Mouse (Mus musculus): ENCODE results near the gene Gm28729. TPM values are rescaled to one million over a fixed set of nuclear protein-coding genes. Genes with fewer than 3 reads are reported as not detected.

The Gm28729 gene
- total RNA-seq, 2 experiments from 2014 or later: 0.42 TPM; not detected in 1

DNA sequence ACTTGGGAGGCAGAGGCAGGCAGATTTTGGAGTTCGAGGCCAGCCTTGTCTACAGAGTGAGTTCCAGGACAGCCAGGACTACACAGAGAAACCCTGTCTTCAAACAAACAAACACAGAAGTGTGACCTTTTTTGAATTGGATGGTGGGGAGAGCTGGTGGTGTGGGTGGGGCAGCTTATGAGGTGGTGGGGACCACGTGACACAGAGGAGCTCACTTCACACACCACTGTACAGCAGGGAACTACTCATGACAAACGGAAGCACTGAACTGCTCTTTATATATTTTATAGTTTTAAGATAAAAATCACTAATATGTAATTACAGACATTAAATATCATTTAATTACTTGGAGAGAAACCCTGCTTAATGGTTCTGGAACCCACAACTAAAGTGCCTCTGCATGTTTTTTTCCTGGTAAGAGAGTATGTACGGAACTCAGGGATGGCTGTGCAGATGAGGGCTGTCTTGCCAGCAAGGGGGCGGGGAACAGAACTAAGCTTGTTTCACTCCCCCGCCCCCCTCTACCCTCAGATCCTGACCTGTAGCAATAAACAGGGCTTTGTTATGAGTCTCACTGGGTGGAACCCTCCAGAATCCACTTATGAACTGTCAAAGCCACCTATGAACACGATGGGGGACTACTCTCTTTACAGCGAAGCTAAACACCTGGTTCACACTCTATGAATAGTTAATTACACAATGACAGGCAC, 55.4 kb downstream of the Gm28729 start:
- ATAC-seq (ENCODE audit: poor library complexity, severe bottlenecking): no peak

DNA sequence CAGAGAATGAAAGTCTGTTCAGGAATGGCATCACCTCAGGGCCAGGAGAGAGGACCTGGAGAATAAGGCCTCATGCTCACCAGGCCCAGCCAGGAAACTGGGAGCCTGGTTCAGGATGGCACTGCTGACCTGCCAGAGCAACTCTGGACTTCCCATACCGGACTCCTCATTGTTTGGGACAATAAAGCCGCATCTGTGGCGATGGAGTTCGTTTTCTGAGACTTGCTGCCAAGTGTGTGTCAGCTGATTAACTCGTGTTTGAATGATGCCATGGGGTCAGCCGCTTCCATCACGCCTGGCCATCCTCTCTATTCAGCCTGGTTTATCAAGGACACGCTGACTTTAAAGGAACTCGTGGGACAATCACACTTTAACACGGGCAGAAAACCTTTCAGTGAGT, 61.4 kb downstream of the Gm28729 start:
- ATAC-seq (ENCODE audit: poor library complexity, severe bottlenecking): no peak

DNA sequence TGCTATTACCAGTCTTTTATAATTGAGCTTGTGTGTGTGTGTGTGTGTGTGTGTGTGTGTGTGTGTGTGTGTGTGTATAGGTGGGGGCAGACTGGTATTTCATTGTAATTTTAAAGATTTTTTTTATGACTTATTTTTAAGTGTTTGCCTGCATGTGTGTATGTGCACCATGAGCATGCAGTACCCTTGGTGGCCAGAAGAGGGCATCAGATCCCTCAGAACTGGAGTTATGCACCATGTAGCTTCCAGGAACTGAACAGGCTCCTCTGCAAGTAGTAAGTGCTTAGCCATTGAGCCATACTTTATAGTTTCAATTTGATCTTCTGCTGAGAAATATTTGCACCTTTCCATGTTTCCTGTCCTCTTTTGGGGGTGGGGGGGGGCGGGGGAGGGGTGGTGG, 63.5 kb downstream of the Gm28729 start:
- no peak for ATAC-seq (ENCODE audit: poor library complexity, severe bottlenecking)

DNA sequence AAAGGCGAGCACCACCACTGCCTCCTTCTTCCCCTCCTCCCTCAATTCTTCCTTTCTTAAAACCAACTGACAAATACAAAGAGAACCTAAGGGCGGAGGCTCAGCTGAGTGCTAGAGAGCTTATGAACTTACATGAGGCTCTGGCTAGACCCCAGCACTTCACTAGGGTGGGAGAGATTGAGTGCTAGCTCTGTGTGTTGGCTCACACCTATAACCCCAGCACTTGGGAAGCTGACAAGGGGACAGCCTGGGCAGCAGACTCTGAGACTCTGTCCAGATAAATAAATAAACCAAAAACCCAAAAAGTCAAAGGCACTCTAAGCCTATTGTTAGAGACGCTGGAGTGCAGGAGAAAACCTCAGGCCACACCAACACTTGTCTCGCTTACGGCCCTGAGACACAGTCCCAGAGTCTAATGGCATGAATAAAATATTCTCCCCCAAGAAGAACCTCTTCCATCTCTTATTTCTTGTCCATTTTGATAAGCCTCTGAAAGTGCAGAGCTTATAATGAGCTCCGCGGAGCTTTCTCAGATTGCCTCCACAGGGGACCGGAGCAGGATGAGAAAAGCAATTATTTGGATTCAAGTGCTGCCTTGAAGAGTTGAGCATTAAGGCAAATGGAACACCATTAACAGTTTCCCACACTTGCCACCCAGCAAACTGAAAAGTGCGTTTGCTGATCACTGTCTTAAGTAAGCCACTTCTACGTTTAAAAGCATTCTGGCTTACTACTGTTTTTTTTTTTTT, 64.8 kb downstream of the Gm28729 start:
- no peak for ATAC-seq (ENCODE audit: poor library complexity, severe bottlenecking)

DNA sequence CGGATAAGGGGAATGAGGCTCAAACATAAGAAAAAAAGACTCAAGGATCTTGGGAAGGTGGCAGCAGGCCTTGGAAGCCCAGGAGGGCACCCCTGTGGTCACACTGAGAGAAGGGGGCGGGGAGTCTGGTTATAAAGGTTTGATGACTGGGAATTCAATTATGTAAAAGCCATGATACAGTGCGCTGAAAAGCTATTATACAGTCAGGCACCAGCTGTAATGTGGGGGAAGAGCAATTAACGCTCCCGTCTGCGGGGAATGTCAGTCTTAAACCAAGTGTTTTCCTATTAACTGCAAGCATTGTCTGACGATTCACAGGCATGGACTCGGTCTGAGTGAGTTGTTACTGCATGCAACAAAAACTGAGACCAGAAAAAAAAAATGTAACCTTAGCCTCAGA, 69.4 kb downstream of the Gm28729 start:
- no peak for ATAC-seq (ENCODE audit: poor library complexity, severe bottlenecking)

DNA sequence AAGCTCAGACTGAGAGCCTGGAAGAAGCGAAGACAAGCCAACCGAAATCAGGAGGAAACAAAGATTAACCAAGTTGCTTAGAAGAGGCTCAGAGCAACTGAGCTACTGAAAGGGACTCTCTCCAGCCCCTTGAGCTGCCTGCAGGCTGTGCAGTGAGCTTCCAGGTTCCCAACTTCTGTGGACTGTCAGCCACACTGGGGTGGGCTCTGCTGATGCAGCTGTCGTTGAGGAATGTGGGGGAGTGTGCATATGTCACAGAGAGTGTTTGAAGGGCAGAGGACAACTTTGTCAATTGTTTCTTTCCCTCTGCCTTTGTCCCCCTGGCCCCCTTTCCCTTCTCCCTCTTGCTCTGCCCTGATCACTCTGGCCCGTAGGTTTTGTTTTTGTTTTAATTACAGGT, 72.1 kb downstream of the Gm28729 start:
- ATAC-seq (ENCODE audit: poor library complexity, severe bottlenecking): no peak

DNA sequence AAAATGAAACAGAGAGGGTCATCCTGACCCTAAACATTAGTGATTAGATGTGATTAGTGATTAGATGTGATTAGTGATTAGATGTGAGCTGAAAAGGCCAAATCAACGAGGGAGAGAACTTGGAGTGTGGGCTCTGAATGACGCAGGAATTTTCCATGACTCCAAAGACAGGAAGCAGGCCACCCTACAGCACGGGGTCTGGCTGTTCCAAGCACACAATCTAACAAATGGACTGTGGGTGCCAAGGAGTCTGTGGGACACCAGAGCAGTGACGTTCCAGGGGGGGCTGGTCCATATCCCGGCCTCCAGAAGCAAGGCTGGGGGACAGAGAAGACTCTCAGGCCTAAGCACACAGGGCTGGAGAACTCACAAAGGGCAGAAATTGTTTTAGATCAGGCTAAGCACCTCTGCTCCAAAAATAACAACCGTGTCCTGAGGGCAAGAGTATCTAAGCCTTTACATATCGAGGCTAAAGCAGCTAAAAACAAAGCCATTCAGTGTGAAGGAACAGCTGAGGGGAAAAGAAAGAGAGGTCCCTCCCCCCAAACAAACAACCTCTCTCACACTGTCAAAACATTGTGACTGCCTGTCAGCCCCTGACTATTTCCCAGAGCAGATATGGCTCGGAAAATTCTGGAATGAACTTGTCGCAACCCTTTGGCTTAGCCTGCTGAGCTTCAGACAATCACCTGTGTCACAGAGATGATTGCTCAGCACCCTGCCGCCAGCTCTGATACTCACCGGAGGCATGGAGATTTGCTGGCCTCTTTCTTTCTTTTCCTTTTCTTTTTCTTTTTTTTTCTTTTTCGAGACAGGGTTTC, 74.0 kb downstream of the Gm28729 start:
- no peak for ATAC-seq (ENCODE audit: poor library complexity, severe bottlenecking)

DNA sequence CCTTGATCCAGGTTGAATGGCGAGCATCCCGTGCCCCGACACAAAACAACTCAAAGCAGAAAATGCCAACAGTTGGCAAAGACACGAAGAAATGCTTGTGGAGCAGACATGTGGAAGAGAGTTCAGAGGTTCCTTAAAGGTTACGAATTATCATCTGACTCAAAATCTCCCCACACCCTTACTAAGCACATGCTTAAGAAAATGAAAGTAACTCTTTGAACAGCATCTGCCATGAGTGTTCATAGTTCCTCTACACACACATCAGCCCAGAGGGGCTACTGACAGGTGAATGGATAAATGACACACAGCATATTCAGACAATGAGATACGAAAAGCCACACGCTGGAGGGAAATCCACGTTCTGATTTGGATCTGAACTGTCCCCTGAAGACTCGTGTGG, 75.5 kb downstream of the Gm28729 start:
- ATAC-seq (ENCODE audit: poor library complexity, severe bottlenecking): no peak

DNA sequence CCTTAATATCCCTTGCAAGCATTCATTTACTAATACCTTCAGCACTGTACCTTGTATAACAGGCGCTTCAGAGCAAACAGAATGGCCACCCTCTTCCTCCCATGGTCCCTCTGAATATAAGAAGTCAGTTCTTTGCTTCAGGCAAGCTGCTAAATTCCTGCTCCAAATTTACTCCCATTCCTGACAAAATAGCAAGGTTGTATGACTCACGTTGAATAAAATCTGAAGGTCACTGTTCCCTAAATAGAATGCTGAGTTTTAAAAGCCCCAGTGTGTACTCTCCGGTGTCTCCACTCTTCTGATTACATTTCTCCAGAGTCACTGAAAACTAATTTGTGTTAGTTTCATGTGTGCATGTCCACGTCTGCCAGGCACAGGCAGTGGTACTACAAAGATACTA, 79.7 kb downstream of the Gm28729 start:
- ATAC-seq (ENCODE audit: poor library complexity, severe bottlenecking): no peak

DNA sequence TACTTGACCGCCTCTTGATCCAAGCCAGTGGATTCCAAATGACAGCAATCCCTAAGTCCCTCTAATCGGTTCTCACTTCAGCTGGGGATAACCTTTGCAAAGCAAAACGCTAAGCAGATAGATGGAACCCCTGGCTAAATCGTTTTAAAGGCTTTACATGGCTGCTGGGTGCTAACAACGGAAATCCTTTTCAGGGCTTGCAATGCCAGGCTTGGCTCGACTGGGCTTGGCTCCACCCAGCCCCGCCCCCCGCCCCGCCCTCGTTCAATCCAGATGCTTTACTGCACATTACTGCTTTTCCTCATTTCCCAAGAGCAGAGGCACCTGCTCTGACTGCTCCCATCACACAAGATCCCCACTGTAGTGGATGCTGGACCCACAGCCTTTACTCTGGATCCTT, 83.0 kb downstream of the Gm28729 start:
- no peak for ATAC-seq (ENCODE audit: poor library complexity, severe bottlenecking)

DNA sequence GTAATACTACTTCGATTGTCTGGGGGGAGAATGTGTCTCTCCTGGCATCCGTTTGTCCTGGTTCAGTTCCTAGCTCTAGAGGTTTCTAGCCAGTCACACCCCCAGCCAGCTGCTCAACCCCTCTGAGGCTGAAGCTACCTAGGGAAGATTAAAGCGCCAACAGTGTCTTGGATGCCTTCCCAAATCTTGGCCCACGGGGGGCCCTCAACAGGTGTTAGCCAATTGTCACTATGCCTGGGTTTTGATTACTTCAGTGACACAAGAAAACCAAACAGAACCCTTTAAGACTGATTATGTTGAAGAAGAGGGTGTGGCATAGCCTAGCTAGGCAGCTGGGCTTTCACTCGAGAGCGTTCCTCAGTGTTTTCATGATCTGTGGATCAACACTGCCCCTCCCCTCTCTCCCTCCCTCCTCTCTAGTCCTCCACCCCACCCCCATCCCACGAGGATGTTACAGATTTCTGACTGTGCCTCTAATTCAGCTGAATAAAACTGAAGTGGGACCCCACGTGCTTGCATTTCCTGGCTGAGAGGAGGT, 86.7 kb downstream of the Gm28729 start:
- ATAC-seq (ENCODE audit: poor library complexity, severe bottlenecking): peak; percentile 46

DNA sequence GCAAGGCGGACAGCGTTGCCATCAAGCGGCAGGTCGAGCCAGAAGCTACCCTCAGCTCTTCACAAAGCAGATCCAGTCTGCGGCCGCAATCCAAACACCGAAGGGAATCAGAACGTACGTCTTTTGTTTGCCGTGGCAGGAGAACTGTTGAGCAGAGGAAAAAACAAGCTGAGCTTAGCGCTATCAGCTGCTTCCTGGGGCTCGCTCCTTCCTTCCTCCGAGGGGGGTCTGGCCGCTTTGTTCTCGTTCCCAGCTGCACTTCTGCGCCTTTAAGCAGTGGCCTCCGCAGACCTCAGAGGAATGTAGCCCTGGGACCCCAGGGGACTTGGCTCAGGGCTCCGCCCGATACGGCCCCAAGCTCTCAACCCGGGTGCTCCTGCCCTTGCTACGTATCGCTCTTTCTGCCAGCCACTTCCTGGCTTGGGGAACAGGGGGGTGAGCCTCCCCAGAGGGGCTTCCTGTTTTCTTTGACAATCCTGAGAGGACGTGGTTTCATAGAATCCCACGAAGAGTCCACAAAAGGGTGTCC, 87.2 kb downstream of the Gm28729 start:
- peak; percentile 84 for ATAC-seq (ENCODE audit: poor library complexity, severe bottlenecking)

DNA sequence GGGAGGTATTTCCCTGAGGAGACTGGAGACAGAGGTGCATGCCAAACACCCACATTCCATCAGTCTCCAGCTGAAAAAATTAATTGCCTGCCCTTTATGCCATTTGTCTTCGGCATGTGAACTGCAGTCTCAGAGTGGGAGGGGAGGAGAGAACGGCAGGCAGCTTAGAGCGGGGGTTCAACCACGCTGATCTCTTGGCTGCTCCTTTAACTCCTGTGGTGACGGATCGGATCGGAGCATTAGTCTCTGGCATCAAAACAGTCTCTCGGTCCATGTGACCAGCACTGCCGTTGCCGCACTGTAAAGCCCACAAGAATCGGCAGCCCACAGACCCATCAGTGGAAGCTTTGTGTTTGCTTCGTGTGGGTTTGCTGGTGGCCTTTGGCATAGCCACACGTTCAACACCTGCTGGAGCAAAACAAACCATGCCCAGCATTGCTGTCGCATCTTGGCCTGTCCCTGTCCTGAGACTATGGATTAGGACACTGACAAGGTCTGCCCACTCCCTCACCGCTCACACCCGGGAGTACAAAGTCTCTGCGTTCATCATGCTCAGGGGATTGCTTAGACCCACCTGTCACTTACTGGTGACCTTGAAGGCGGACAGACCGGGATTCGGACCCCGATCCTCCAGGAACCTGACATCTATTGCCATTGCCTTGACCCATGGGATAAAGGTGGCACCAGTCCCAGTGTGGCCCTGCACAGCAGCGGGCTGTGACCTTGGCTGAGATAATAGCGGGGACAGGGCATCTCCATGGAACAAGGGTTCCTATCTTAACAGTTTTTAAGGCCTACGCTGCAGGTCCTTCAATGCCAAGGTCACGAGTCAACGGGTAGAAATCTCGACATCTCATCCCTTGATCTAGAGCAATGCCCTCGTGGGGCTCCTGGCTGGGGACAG, 87.9 kb downstream of the Gm28729 start:
- ATAC-seq (ENCODE audit: poor library complexity, severe bottlenecking): no peak; the same call in 1 of the 2 replicates

Other genes starting within 250 kb of the Gm28729 start
- gene Atp1b3, start 160.8 kb downstream of the Gm28729 start, total RNA-seq (2015): 226 and 247 TPM in 2 replicates
- gene Atp1b3, start 160.8 kb downstream of the Gm28729 start, total RNA-seq (2017): 120 and 135 TPM in 2 replicates
- gene Rnf7, start 46.6 kb downstream of the Gm28729 start, total RNA-seq (2015): 88.1 and 98.8 TPM in 2 replicates
- 34.4 and 35.8 TPM in 2 replicates for gene Rnf7, start 46.6 kb downstream of the Gm28729 start, total RNA-seq (2017)
- gene Rasa2, start 106.4 kb upstream of the Gm28729 start, total RNA-seq (2015): 14.5 and 16.9 TPM in 2 replicates
- 12.2 and 15.2 TPM in 2 replicates for gene Rasa2, start 106.4 kb upstream of the Gm28729 start, total RNA-seq (2017)
- gene Zbtb38, start 227.6 kb upstream of the Gm28729 start, total RNA-seq (2015): 13.6 and 18.9 TPM in 2 replicates
- 18.7 and 19.8 TPM in 2 replicates for gene Zbtb38, start 227.6 kb upstream of the Gm28729 start, total RNA-seq (2017)

Measured in megakaryocyte, adult 5-6 weeks (primary cell).